Mouse (Mus musculus) liver, adult 2 months (tissue): ENCODE measurements at regions not wholly inside any gene's neighbourhood (a gene's known extent, or its start where the extent isn't known, plus 50 kb on each side); places are given as distances from the start of the nearest gene placed in this dataset.
"Not testable (repeated sequence)": the region's sequence is repeated elsewhere in the genome, so short reads cannot be mapped to it uniquely, and the experiment has no call there.

Source experiments
- DNase-seq: peaks from one replicate; pipeline ENCODE4 v3.0.0-alpha.2; 2011; ENCODE audit warnings: low read depth, low spot score; ENCODE audit errors: extremely low read depth
- H3K27ac ChIP-seq: fragments of 200-500 bp; replicated peaks from 2 replicates; pipeline ENCODE4 v1.5.1; 2012; ENCODE audit warnings: low read depth, mild to moderate bottlenecking, control low read depth, inconsistent platforms, low read length; ENCODE audit not compliant: insufficient read depth
- H3K27me3 ChIP-seq: fragments of 200-500 bp; 2 replicates; pipeline ENCODE4 v1.6.1; 2012; ENCODE audit warnings: mild to moderate bottlenecking, moderate library complexity, low read length, inconsistent platforms; ENCODE audit not compliant: control insufficient read depth, insufficient read depth
- H3K36me3 ChIP-seq: fragments of 200-500 bp; 2 replicates; pipeline ENCODE4 v1.6.1; 2012; ENCODE audit warnings: low read length, inconsistent platforms; ENCODE audit not compliant: control insufficient read depth, insufficient read depth
- H3K4me1 ChIP-seq: fragments of 200-500 bp; 2 replicates; pipeline ENCODE4 v1.6.1; 2011; ENCODE audit warnings: low read length; ENCODE audit not compliant: control insufficient read depth, insufficient read depth
- H3K4me3 ChIP-seq: fragments of 200-500 bp; 2 replicates; pipeline ENCODE4 v1.5.1; 2011; ENCODE audit warnings: low read depth, mild to moderate bottlenecking, control low read depth, low read length, moderate library complexity; ENCODE audit not compliant: insufficient read depth
- H3K79me2 ChIP-seq: fragments of 200-500 bp; 2 replicates; pipeline ENCODE4 v1.6.1; 2012; ENCODE audit warnings: inconsistent platforms, mild to moderate bottlenecking, low read length, moderate library complexity; ENCODE audit not compliant: control insufficient read depth, insufficient read depth
- H3K9ac ChIP-seq: fragments of 200-500 bp; 2 replicates; pipeline ENCODE4 v1.6.1; 2012; ENCODE audit warnings: low read depth, mild to moderate bottlenecking, control low read depth, inconsistent platforms, low read length
- CTCF ChIP-seq: fragments of 200-500 bp; IDR thresholded peaks from 2 replicates; pipeline ENCODE4 v1.5.1; 2011; ENCODE audit warnings: low read depth, low read length, control low read depth
- POLR2A ChIP-seq: fragments of 200-500 bp; IDR thresholded peaks from 2 replicates; pipeline ENCODE4 v1.6.1; 2011; ENCODE audit warnings: low read length, control low read depth; ENCODE audit not compliant: insufficient read depth; ENCODE audit errors: extremely low read depth
- WGBS: fragments of 180-500 bp; shearing (Covaris S2); methylation state at CpG from one replicate; pipeline ENCODE4 v1.1.7; 2018; 5-methylcytosine and 5-hydroxymethylcytosine counted together

DNA sequence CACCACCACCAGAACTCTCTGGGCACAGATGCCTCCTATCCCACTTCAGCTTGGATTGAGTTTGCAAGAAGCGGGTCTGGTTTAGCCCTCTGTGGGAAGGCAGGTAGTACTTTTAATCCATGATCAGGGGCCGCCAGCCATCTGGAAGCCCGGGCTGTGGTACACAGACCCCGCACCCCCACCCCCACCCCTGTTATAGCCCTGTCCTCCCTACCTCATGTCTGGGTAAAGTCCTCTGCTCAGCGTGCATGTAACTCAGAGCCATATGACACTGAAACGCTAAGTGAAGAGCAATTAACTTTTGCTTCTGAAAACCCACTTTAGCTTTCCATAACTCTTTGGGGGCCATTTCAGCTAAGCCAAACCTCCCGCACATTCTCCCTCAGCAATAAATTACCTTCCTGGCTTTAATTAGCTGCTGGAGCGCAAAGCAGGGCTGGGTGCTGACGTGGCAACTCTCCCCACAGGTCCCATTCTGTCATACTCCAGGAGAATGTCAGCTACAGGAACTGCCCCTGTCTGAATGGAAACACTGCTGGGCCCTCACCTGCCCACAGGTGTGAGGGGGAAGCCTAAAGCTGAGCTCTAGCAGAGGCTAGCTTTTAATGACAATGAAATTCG, 198.1 kb upstream of the Zfp703 start:
- 70% methylated on average over 10 of the region's 10 CpGs for WGBS
- H3K36me3 ChIP-seq, result no peaks in the 10 kb centered on the region
- no peak for DNase-seq
- H3K27ac ChIP-seq, result no peak overlapping the region
- no peaks in the 10 kb centered on the region for H3K27me3 ChIP-seq
- no peaks in the 10 kb centered on the region for H3K79me2 ChIP-seq
- no peak for TF ChIP-seq CTCF
- no peak for TF ChIP-seq POLR2A
- H3K4me3 ChIP-seq, result no peak overlapping the region
- H3K4me1 ChIP-seq, result no peaks in the 10 kb centered on the region
- no peak overlapping the region for H3K9ac ChIP-seq

GRCm38 (mm10) chr8:26780515-26780914, 196.6 kb upstream of the Zfp703 start:
- H3K36me3 ChIP-seq, result no peaks in the 10 kb centered on the region
- TF ChIP-seq CTCF (no peak), POLR2A (no peak)
- no peaks in the 10 kb centered on the region for H3K4me1 ChIP-seq
- H3K4me3 ChIP-seq, result no peak overlapping the region
- WGBS, result 29% methylated on average over 19 of the region's 19 CpGs
- H3K79me2 ChIP-seq, result no peaks in the 10 kb centered on the region
- no peak overlapping the region for H3K9ac ChIP-seq
- H3K27me3 ChIP-seq, result no peaks in the 10 kb centered on the region
- H3K27ac ChIP-seq, result no peak overlapping the region
- no peak for DNase-seq

GRCm38 (mm10) chr8:26782936-26783335, 194.2 kb upstream of the Zfp703 start:
- not testable (repeated sequence) for DNase-seq, H3K36me3 ChIP-seq
- WGBS, result 87% methylated on average over 8 of the region's 8 CpGs

DNA sequence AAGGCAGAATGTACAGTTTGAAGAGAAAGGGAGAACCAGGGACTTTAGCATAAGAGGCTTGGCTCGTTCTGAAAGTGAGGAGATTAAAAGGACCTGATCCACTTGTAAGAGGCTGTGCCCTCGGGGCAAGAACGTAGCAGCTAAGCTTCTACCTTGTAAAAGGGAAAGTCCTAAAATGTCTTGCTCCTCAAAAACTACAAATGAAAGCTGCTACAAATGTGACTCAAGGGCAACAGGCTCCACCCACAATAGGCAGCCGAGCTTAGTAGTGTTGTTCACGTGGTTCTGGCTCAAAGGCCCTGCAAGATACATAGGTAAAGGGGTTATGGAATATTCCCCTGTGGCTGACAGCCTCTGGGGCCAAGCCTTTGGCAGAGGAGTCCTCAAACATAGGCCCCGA, 192.7 kb upstream of the Zfp703 start:
- WGBS, result 76% methylated on average over 6 of the region's 6 CpGs
- Histone ChIP-seq H3K4me1 (no peaks in the 10 kb centered on the region), H3K9ac (no peak overlapping the region), H3K79me2 (no peaks in the 10 kb centered on the region), H3K4me3 (no peak overlapping the region), H3K27me3 (no peaks in the 10 kb centered on the region), H3K36me3 (no peaks in the 10 kb centered on the region), H3K27ac (no peak overlapping the region)
- TF ChIP-seq CTCF (no peak), POLR2A (no peak)
- DNase-seq, result no peak

More at GRCm38 (mm10) chr8:26782936-26783335, 194.2 kb upstream of the Zfp703 start:
- H3K79me2 ChIP-seq, H3K27me3 ChIP-seq, H3K9ac ChIP-seq, H3K27ac ChIP-seq, H3K4me1 ChIP-seq, H3K4me3 ChIP-seq: not testable (repeated sequence)

GRCm38 (mm10) chr8:26791795-26792194, 185.3 kb upstream of the Zfp703 start:
- H3K79me2 ChIP-seq, result no peaks in the 10 kb centered on the region
- no peak overlapping the region for H3K9ac ChIP-seq
- H3K4me1 ChIP-seq, result no peaks in the 10 kb centered on the region
- DNase-seq, result no peak
- no peak overlapping the region for H3K27ac ChIP-seq
- no peak overlapping the region for H3K4me3 ChIP-seq
- TF ChIP-seq CTCF (no peak), POLR2A (no peak)
- H3K36me3 ChIP-seq, result no peaks in the 10 kb centered on the region
- WGBS, result 79% methylated on average over 2 of the region's 2 CpGs
- H3K27me3 ChIP-seq, result no peaks in the 10 kb centered on the region

- Histone ChIP-seq H3K9ac (no peak overlapping the region), H3K4me3 (no peak overlapping the region), H3K27ac (no peak overlapping the region), H3K4me1 (no peaks in the 10 kb centered on the region), H3K79me2 (no peaks in the 10 kb centered on the region), H3K27me3 (no peaks in the 10 kb centered on the region), H3K36me3 (no peaks in the 10 kb centered on the region)
- 89% methylated on average over 9 of the region's 9 CpGs for WGBS
- TF ChIP-seq CTCF, result no peak
- no peak for TF ChIP-seq POLR2A
- DNase-seq, result no peak
Observed at GRCm38 (mm10) chr8:26793606-26794292, 183.4 kb upstream of the Zfp703 start.
